Mouse (Mus musculus) fibroblast of lung, adult 2 months (primary cell): ENCODE results near the gene Ift122.
"Not testable (repeated sequence)": the region's sequence is repeated elsewhere in the genome, so short reads cannot be mapped to it uniquely, and the experiment has no call there.

Source experiments
- DNase-seq: peaks from one replicate; pipeline ENCODE4 v3.0.0-alpha.2; 2011; ENCODE audit warnings: low read depth

Gene Ift122

DNA sequence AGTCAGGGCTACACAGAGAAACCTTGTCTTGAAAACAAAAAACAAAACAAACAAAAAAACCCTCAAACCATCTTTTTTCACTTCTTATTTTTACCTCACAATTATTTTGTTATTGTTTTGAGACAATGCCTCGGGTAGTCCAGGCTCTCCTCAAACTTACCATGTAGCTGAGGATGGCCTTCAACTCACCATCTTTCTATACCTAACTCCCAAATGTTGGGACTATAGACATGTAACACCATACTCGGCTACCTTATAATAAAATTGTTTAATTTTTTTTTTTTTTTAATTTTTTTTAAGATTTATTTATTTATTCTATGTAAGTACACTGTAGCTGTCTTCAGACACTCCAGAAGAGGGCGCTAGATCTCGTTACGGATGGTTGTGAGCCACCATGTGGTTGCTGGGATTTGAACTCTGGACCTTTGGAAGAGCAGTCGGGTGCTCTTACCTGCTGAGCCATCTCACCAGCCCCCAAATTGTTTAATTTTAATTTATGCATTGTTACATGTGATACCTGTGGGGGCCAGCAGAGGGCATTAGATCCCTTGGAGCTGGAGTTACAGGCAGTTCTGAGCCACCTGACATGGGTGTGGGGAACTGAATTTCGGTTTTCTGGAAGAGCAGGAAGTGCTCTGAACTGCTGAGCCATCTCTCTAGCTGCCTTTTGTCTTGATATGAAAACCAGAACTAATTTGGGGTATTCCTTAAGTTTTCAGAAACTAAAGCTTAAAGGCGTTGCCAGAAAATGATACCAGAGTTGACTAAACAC is 6.4 kb upstream of the Ift122 start:
- DNase-seq = no peak

DNA sequence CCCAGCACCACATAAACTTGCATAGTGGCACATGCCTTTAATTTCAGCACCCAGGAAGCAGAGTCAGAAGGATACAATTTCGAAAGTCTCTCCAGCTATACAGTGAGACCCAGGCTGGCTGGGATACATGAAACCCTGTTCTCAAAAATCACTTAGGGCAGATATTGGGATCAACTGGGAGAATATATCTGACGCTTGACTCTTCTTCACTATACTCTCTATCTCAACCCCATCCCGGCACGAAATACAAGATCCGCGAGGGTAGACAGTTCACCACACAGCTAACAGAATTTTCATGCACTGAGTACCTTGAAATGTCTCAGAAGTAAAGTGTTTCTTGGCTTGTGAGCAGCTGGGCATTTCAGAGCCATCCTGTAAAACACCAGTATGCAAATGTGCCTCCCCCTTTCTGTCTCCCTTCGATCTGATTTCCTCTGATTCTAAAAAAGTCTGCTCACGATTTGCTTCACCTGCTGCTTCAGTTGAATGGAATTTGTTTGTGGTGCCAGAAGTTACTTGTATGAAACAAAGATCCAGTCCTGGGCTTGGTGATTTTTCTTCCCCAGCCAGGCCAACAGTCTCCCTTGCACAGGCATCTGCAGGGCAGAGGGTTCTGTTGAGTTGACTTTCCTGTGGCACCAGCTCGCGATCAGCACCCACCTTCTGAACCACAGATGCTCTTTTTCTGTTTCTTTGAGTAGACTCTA is 4.5 kb upstream of the Ift122 start:
- DNase-seq = no peak

DNA sequence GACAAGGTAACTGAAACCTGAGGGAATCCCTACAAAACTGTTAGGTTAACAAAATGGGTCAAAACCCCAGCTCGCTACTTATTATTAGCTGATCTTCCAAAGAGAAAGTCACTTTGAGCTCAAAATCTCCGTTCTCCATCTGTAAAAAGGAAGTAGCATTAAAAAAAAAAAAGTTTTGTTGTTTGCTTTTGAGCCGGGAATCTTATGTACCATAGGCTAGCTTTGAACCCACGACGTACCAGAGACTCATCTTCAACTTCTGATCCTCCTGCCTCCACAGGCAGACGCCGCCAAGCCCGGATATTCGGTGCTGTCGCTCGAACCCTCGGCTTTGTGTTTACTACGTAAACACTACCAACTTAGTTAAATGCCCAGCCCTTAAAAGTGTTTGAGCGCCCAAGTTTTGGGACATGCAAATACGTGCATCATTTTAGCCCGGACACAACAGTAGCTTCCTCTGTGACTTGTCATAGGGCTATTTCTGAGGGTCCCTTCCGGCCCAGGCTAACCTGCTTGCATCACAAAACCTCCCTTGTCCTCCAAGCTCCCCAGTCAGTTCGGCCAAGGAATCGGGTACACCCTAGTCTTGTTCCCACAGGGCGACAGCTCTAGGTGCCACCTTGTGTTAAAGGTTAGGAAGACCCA is 702 bp upstream of the Ift122 start:
- no peak for DNase-seq

DNA sequence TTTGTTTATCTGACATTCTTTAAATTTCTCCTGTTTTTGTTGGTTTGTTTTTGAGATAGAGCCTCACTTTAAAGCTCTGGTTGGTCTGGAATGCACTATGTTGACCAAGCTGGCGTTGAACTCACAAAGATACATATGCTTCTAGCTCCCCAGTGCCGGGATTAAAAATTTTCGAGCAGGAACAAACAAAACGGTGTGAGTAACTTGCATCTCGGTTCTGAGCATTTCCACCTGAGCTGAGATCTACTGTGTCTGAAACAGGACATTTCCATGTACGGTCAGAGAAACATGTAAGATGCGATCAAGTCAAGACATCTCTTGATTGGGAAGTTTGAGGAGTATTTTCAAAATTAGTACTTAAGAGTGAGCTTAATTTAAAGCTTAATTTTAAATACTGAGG is 715 bp downstream of the Ift122 start:
- no peak for DNase-seq

DNA sequence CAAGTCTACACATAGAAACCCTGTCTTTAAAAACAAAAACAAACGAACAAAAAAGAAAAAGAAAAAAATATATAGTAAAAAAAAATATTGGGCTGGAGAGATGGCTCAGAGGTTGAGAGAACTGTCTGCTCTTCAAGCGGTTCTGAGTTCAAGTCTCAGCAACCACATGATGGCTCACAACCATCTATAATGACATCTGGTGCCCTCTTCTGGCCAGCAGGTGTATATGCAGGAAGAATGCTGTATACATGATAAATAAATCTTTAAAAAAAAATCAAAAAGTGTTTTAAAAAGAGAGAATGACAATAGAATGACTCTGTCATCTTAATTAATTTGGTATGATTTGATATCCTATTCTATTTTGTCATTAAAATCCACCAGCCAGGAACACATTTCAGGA is 1.2 kb downstream of the Ift122 start:
- no peak for DNase-seq

DNA sequence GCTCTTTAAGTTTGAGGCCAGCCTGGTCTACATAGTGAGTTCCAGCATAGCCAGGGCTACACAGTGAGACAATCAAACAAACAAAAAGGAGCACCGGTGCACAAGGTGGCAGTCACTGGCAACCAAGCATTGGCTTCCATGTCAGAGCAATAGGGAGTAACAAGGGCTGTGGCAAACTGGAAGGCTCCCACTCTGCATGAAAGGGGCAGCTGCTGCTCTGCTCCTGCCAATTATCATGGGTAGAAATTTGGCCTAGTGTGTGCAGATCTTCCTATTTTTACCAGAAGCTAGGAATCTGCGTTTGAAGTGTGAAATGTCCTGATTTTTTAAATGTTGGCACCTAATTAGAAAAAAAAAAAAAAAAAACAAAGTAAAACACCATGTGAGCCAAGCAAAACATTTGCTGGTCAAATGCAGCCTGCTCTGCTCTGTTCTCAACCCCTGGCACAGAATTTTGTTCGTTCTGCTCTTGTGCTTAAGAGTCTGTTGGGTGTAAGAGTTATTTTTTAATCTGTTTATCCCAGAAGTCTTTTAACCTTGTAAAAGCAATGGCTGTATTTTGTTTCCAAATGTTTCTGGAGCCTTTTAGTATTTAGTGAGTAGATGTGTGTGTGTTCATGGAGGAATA is 2.6 kb downstream of the Ift122 start:
- no peak for DNase-seq

DNA sequence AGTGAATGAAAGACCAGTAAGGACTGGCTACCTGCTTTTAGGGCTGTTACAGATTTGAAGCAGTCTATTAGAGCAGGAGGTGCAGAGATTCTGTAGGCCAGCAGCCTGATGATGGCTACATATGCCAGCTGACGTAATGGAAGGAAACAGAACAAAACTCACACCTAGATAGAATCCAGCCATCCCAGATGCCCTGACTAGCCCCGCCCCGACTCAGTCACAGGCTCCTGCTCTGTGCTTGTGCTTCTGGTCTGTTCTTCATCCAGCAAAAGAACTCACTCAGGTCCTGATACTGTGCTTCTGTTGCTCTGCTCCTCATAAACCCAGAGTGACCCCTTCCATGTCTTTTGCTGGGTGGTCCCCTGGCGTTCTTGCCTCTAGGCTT is 3.1 kb downstream of the Ift122 start:
- DNase-seq = no peak

DNA sequence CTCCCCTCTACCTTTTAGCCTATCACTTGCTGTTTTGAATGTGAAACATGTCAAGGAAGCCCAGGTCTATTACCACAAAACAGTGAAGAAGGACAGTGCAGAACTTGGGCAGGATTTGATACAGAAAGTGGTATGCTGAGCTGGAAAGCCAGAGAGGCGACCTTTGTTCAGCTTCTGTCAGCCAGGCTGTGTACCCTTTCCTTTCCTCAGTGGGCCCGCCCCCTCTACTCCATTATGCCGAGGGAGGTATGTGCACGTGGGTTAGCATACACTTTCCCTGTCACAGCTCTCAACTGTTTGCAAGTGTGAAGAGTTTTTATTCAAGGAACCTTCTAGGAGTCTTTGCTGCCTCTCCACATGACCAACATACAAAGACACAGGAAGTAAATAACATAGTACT is 6.0 kb downstream of the Ift122 start:
- DNase-seq = no peak

DNA sequence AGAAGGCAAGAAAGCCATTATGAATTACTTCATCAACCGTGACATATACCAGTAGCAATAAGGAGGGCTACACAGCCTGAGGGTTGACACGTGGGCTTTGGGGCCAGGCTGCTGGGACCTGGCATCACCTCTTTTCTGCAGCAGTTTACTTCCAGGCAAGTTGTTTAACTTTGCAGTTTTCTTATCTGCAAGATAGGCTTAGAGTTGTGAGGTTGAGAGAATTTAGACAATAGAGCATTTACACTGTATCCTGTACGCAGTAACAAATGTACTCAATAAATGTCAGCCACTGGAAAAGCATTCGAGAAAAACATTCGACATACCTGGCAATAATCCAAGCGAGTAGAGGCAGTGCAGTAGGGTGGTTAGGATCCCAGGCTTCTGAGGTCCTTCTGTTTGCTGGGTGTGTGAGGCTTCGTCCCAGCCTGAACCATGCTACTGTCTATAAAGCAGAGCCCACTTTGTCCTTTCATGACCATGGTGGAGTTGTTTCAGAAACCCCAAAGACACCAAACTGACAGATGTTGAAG is 6.8 kb downstream of the Ift122 start:
- no peak for DNase-seq

DNA sequence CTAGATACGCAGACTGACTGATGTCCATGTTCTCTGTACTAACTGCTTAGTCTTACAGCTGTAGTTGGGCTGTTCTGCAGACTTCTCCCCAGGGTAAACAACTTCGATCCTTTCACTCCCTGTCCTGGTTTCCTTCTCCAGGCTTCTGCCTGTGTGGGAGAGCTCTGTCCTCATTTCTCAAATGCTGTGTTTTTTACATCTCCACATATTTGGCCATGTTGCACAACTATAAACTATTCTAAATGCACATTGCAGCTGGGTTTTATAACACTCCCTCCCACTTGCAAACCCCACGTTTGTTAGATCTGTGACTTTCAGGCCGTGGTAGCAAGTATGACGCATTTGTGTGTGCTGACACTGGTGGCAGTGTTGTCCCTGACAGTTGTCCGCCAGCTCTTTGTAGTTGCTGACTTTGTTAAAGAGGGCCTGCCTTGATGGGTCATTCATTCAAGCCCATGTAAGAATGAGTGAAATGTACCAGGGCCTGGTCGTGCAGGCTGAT is 10.1 kb downstream of the Ift122 start:
- no peak for DNase-seq

DNA sequence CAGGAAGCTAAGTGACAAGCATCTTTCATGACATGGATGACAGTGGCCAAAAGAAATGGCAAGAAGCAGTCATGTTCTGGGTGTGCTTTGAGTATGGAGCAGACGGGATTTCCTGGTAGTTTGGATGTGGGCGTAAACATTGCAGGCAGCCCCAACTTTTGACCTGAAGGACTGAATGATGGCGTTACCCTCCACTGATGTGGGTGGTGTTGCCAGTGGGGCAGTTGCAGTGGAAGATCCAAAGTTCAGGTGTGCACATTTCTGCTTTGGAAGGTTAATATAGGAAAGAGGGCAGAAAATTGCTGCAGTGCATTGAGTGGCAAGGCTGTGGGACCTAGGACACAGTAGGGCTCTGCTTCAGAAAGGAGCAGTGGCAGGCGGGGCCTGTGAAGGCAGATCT is 12.0 kb downstream of the Ift122 start:
- DNase-seq = no peak

DNA sequence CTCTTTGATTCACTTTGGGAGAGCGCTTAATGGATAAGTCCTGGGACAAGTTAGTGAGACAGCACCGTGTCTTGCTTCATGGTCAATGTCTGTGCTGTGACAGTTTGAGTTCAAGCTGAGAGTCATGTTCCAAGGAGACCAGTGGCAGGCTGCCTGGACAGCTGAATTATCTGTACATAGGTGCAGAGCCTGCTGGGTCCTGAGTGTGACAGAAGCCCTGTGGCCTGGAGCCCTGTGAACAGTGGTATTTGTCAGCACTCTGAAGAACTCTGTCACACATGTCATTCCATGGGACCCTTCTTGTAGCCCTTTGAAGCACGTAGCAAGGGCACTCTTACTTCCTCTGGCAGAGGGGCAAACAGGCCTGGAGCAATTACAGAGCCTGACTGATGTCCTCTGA is 13.9 kb downstream of the Ift122 start:
- DNase-seq = not testable (repeated sequence)

DNA sequence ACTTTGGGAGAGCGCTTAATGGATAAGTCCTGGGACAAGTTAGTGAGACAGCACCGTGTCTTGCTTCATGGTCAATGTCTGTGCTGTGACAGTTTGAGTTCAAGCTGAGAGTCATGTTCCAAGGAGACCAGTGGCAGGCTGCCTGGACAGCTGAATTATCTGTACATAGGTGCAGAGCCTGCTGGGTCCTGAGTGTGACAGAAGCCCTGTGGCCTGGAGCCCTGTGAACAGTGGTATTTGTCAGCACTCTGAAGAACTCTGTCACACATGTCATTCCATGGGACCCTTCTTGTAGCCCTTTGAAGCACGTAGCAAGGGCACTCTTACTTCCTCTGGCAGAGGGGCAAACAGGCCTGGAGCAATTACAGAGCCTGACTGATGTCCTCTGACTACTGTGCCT is 18.0 kb downstream of the Ift122 start:
- DNase-seq = not testable (repeated sequence)

DNA sequence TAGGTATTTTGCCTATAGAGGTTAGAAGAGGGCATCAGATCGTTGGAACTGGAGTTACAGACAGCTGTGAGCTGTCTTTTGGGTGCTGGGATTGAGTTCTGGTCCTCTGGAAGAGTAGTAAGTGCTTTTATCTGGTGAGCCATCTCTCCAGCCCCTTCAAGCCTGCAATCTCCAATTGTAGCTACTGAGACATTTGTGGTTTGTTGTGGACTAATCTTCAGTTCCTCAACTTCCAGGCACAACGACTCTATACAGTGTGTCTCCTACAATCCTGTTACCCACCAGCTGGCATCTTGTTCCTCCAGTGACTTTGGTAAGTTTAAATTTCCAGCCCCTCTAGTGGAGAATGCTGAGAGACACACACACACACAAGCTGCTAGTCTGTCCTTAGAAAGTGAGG is 24.0 kb downstream of the Ift122 start:
- DNase-seq = no peak

DNA sequence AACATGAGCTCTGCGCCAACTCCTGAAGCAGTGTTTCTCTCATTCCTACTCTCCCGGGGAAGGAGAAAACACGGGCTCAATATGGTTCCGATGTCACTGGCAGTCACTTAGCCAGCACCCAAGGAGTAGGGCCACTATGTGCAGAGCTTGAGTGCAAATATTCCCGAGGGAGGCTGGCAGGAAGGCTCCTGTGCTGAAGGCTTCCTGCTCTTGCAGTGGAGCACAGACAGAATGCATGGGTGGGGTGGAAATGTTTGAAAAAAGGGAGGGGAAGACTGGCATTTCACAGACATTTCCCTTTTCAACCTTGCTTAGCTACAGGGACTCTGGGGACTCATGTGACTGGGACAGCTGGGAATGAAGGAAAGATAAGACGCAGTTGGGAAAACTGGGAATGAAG is 25.4 kb downstream of the Ift122 start:
- DNase-seq = no peak

DNA sequence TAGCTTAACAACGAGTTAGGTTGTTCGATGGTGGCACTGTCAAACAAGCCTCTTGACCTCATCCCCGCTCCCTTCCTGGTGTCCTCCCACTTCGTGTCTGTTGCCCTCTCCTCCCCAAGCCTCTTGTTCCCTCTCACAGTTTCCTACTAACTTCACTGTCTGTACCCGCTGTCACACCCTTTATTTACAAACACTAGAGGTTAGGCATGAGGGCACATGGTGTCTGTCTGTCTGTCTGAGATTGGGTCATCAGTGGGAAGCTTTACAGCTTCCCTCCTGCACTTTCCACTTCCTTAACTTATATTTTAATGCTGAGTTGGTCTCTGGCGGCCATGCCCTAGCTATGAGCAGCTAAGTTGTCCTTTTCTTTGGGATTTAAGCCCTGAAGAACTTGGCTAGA is 26.5 kb downstream of the Ift122 start:
- no peak for DNase-seq

DNA sequence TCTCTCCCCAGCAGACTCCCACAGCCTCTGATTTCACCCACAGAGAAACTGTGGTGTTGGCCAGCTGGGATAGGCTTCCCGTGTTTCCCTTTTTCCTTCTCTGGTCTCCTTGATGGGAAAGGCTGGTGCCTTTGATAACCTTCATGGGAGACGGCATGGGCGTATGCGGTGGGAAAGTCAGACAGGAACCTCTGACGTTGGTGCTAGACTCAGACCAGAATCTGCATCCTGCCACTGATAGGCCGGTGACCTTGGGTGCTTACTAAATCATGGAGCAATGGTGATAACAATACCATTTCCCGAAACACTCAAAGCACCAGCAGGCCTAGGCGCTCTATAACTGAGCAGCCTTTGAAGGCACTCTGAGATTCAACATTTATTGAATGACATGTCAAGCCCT is 27.5 kb downstream of the Ift122 start:
- no peak for DNase-seq

DNA sequence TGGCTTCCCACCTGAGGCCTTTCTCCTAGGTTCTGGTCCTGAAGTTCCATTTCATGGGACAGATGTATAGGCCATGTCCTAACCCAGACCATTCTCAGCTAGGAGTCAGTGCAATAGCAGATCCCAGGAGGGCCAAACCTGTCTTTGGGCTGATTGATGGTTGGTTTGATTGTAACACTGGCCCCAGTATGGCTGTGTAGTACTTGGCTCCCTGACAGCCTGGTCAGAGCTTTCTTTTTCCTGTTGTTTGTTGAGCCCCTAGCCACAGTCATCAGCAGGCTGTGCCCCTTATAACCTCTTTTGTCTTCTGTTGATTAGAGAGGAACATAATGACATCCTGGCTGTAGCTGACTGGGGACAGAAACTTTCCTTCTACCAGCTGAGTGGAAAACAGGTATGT is 30.7 kb downstream of the Ift122 start:
- DNase-seq = no peak

DNA sequence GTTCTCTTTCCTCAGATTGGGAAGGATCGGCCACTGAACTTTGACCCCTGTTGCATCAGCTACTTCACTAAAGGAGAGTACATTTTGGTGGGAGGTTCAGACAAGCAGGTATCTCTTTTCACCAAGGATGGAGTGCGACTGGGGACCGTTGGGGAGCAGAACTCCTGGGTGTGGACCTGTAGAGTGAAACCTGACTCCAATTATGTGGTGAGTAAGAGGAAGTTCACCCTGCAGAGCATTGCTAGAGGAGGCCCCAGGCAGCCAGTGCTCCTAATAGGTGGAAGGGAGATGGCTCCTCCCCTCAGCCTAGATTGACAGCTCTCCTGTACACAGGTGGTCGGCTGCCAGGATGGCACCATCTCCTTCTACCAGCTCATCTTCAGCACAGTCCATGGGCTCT is 33.6 kb downstream of the Ift122 start:
- DNase-seq = no peak

DNA sequence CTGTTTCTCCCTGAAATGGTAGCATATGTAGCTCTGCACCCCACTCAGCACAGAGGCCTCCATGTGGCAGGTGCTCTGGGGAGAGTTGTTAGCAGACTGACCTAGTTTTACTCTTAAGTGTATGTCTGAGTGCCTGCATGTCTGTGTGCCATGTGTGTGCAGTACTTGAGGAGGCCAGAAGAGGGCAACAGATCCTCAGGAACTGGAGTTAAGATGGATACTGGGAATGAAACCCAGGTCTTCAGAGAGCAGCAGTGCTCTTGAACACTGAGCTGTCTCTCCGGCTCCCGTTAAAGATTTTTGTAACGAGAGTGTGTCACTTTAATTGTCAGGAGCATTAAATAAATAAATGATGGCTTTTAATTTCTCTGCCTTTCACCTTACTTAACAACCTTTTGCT is 35.0 kb downstream of the Ift122 start:
- DNase-seq = no peak

DNA sequence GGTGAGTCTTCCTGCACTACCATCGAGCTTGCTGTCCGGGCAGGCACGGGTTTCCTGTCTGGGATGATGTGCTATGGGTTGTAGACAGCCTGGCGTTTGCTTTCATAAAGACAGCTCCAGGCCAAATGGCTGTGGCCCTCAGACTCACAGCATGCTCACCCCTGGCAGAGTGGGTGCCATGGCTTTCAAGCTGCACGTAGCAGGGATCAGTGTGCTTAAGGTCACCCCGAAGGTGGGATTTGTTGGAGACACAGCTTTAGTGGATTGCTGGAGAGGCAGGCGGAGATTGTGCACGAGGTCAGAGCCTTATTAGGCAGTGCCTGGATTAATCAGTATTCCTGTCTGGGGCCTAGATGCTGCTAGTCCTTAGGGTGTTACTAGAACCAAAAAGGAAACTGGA is 37.3 kb downstream of the Ift122 start:
- DNase-seq = no peak

DNA sequence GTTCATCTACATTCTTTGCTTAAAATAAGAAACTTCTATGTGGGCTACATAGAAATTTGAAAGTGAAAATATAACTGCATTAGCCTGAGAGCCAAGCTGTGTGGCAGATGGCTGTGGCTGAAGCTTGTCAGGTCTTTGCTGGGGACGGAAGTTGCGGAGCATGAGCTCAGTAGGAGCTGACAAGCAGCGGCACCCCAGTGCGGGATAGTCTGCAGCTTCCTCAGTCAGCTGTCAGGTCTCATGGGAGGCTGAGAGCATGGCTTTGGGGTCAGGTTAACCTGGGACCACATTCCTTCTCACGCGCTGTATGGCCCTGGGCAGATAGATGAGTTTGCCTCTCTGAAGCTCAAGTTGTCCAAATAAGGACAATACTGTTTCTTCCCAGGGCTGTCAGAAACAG is 37.8 kb downstream of the Ift122 start:
- no peak for DNase-seq
